Mouse (Mus musculus) WW6 (cell line): ENCODE measurements around the gene Pbx1.

Source experiments
- DNase-seq: peaks from one replicate; pipeline ENCODE4 v3.0.0-alpha.2; 2013; ENCODE audit warnings: low read depth, low spot score

Pbx1 gene

GRCm38 (mm10) chr1:168344918-168345317, 87.2 kb downstream of the Pbx1 start:
- DNase-seq: no peak

GRCm38 (mm10) chr1:168344262-168344661, 87.8 kb downstream of the Pbx1 start:
- no peak for DNase-seq

- DNase-seq: no peak
Measured at GRCm38 (mm10) chr1:168342269-168342668, 89.8 kb downstream of the Pbx1 start.

- no peak for DNase-seq
Measured at GRCm38 (mm10) chr1:168341863-168342262, 90.2 kb downstream of the Pbx1 start.

- DNase-seq: no peak
Measured at GRCm38 (mm10) chr1:168341368-168341767, 90.7 kb downstream of the Pbx1 start.

GRCm38 (mm10) chr1:168336238-168336818, 95.7 kb downstream of the Pbx1 start:
- DNase-seq: no peak

- DNase-seq: no peak
Measured at GRCm38 (mm10) chr1:168334831-168335574, 97.1 kb downstream of the Pbx1 start.

GRCm38 (mm10) chr1:168332056-168332455, 100.0 kb downstream of the Pbx1 start:
- no peak for DNase-seq

GRCm38 (mm10) chr1:168328236-168328605, 103.8 kb downstream of the Pbx1 start:
- DNase-seq: no peak

- DNase-seq: no peak
Measured at GRCm38 (mm10) chr1:168327405-168328235, 104.5 kb downstream of the Pbx1 start.

GRCm38 (mm10) chr1:168325786-168326185, 106.3 kb downstream of the Pbx1 start:
- DNase-seq: no peak

- DNase-seq: no peak
Measured at GRCm38 (mm10) chr1:168324306-168325085, 107.6 kb downstream of the Pbx1 start.

- DNase-seq: no peak
Measured at GRCm38 (mm10) chr1:168323436-168324108, 108.5 kb downstream of the Pbx1 start.

GRCm38 (mm10) chr1:168322892-168323291, 109.2 kb downstream of the Pbx1 start:
- no peak for DNase-seq

- no peak for DNase-seq
Measured at GRCm38 (mm10) chr1:168319695-168320094, 112.4 kb downstream of the Pbx1 start.

- DNase-seq: no peak
Measured at GRCm38 (mm10) chr1:168318899-168319469, 113.1 kb downstream of the Pbx1 start.

GRCm38 (mm10) chr1:168313772-168314171, 118.3 kb downstream of the Pbx1 start:
- no peak for DNase-seq

- no peak for DNase-seq
Measured at GRCm38 (mm10) chr1:168312710-168313447, 119.2 kb downstream of the Pbx1 start.

GRCm38 (mm10) chr1:168309101-168309521, 123.0 kb downstream of the Pbx1 start:
- no peak for DNase-seq
